Mouse (Mus musculus) heart, embryonic 15.5 days (tissue): ENCODE measurements around the gene Adamts17. TPM values are rescaled to one million over a fixed set of nuclear protein-coding genes. Genes with fewer than 3 reads are reported as not detected.

Experiments used
- ATAC-seq: fragments of 200-750 bp; cut with Nextera tagmentation; replicated peaks from 2 replicates; pipeline ENCODE4 v1.8.0; 2017; ENCODE audit warnings: low read depth, moderate TSS enrichment; ENCODE audit not compliant: insufficient number of reproducible peaks, insufficient read depth, low FRiP score
- H3K27ac ChIP-seq: fragments of 300-500 bp; sonication (generic); 2 replicates; pipeline ENCODE4 v1.5.1; 2015; ENCODE audit warnings: mild to moderate bottlenecking, inconsistent platforms
- H3K27me3 ChIP-seq: fragments of 300-500 bp; sonication (generic); 2 replicates; pipeline ENCODE4 v1.6.1; 2015; ENCODE audit warnings: inconsistent platforms
- H3K36me3 ChIP-seq: fragments of 300-500 bp; sonication (generic); 2 replicates; pipeline ENCODE4 v1.6.1; 2015; ENCODE audit warnings: mild to moderate bottlenecking, inconsistent platforms
- H3K4me1 ChIP-seq: fragments of 300-500 bp; sonication (generic); replicated peaks from 2 replicates; pipeline ENCODE4 v1.6.1; 2015; ENCODE audit warnings: inconsistent platforms
- H3K4me2 ChIP-seq: fragments of 300-500 bp; sonication (generic); 2 replicates; pipeline ENCODE4 v1.6.1; 2015; ENCODE audit warnings: inconsistent platforms, mild to moderate bottlenecking, moderate library complexity
- H3K4me3 ChIP-seq: fragments of 300-500 bp; sonication (generic); 2 replicates; pipeline ENCODE4 v1.5.1; 2015; ENCODE audit warnings: mild to moderate bottlenecking, inconsistent platforms
- H3K9ac ChIP-seq: fragments of 300-500 bp; sonication (generic); 2 replicates; pipeline ENCODE4 v1.6.1; 2015; ENCODE audit warnings: mild to moderate bottlenecking, inconsistent platforms
- H3K9me3 ChIP-seq: fragments of 300-500 bp; sonication (generic); replicated peaks from 2 replicates; pipeline ENCODE4 v1.6.1; 2016; ENCODE audit warnings: inconsistent platforms
- WGBS: fragments of 180-500 bp; shearing (Covaris S2); methylation state at CpG from one replicate; pipeline ENCODE4 v1.1.7; 2015; ENCODE audit warnings: mixed read lengths; 5-methylcytosine and 5-hydroxymethylcytosine counted together
- polyA plus RNA-seq: library from polyadenylated mRNA; unstranded; fragments of >200 nt; fragmentation: Nextera tagmentation; extraction: Ambion mirVana; gene quantifications from 2 replicates; pipeline ENCODE4 v1.2.1, GENCODE M21; 2015

The Adamts17 gene
- polyA plus RNA-seq, 1 experiment from 2014 or later = 5.1 TPM

GRCm38 (mm10) chr7:66933251-66933650 lies 93.7 kb downstream of the Adamts17 start:
- Histone ChIP-seq H3K4me3 (no peak overlapping the region), H3K9me3 (no peaks in the 10 kb centered on the region), H3K36me3 (no peaks in the 10 kb centered on the region), H3K4me2 (no peak overlapping the region), H3K27ac (peak overlapping the region; percentile 81), H3K27me3 (no peaks in the 10 kb centered on the region), H3K4me1 (peaks cover 73% of the 10 kb centered on the region), H3K9ac (no peak overlapping the region)
- peak; percentile 24; the same call in 1 of the 2 replicates for ATAC-seq
- 19% methylated on average over 4 of the region's 4 CpGs for WGBS

GRCm38 (mm10) chr7:66934062-66934461 lies 94.5 kb downstream of the Adamts17 start:
- Histone ChIP-seq H3K36me3 (no peaks in the 10 kb centered on the region), H3K27me3 (no peaks in the 10 kb centered on the region), H3K4me1 (peaks cover 75% of the 10 kb centered on the region), H3K27ac (peak overlapping the region; percentile 81), H3K4me3 (no peak overlapping the region), H3K4me2 (no peak overlapping the region), H3K9ac (no peak overlapping the region), H3K9me3 (no peaks in the 10 kb centered on the region)
- ATAC-seq = no peak
- WGBS = 17% methylated on average over 6 of the region's 6 CpGs

- Histone ChIP-seq H3K4me2 (no peak overlapping the region), H3K9ac (no peak overlapping the region), H3K27me3 (no peaks in the 10 kb centered on the region), H3K9me3 (no peaks in the 10 kb centered on the region), H3K4me3 (no peak overlapping the region), H3K27ac (no peak overlapping the region), H3K36me3 (no peaks in the 10 kb centered on the region), H3K4me1 (peaks cover 67% of the 10 kb centered on the region)
- no peak for ATAC-seq
- WGBS = 83% methylated on average over 6 of the region's 6 CpGs
These were observed 95.5 kb downstream of the Adamts17 start for GRCm38 (mm10) chr7:66935041-66935440.

- H3K9me3 ChIP-seq = no peaks in the 10 kb centered on the region
- ATAC-seq = peak; percentile 58
- H3K27me3 ChIP-seq = no peaks in the 10 kb centered on the region
- 39% methylated on average over 8 of the region's 8 CpGs for WGBS
- no peak overlapping the region for H3K9ac ChIP-seq
- no peak overlapping the region for H3K4me2 ChIP-seq
- peak overlapping the region; percentile 48 for H3K27ac ChIP-seq
- no peaks in the 10 kb centered on the region for H3K36me3 ChIP-seq
- H3K4me3 ChIP-seq = no peak overlapping the region
- peaks cover 67% of the 10 kb centered on the region for H3K4me1 ChIP-seq
These were observed 96.7 kb downstream of the Adamts17 start for GRCm38 (mm10) chr7:66936042-66936755.

- no peak for ATAC-seq
- peaks cover 67% of the 10 kb centered on the region for H3K4me1 ChIP-seq
These were observed 97.4 kb downstream of the Adamts17 start for GRCm38 (mm10) chr7:66936911-66937310.

GRCm38 (mm10) chr7:66938988-66939783 lies 99.7 kb downstream of the Adamts17 start:
- H3K27me3 ChIP-seq = no peaks in the 10 kb centered on the region
- ATAC-seq = no peak
- no peaks in the 10 kb centered on the region for H3K36me3 ChIP-seq
- H3K9ac ChIP-seq = no peak overlapping the region
- peaks cover 48% of the 10 kb centered on the region for H3K4me1 ChIP-seq
- no peak overlapping the region for H3K4me3 ChIP-seq
- no peak overlapping the region for H3K4me2 ChIP-seq
- no peak overlapping the region for H3K27ac ChIP-seq
- no peaks in the 10 kb centered on the region for H3K9me3 ChIP-seq
- 76% methylated on average over 13 of the region's 13 CpGs for WGBS

More at GRCm38 (mm10) chr7:66936911-66937310, 97.4 kb downstream of the Adamts17 start:
- Histone ChIP-seq H3K4me3 (no peak overlapping the region), H3K27ac (no peak overlapping the region), H3K9me3 (no peaks in the 10 kb centered on the region), H3K27me3 (no peaks in the 10 kb centered on the region), H3K4me2 (no peak overlapping the region), H3K9ac (no peak overlapping the region), H3K36me3 (no peaks in the 10 kb centered on the region)
- 83% methylated on average over 2 of the region's 2 CpGs for WGBS

GRCm38 (mm10) chr7:66940761-66941160 lies 101.2 kb downstream of the Adamts17 start:
- H3K4me3 ChIP-seq = no peak overlapping the region
- no peaks in the 10 kb centered on the region for H3K36me3 ChIP-seq
- H3K27me3 ChIP-seq = no peaks in the 10 kb centered on the region
- no peaks in the 10 kb centered on the region for H3K9me3 ChIP-seq
- H3K9ac ChIP-seq = no peak overlapping the region
- ATAC-seq = no peak
- no peak overlapping the region for H3K27ac ChIP-seq
- H3K4me2 ChIP-seq = no peak overlapping the region
- peaks cover 32% of the 10 kb centered on the region for H3K4me1 ChIP-seq
- WGBS = 65% methylated on average over 4 of the region's 4 CpGs

- Histone ChIP-seq H3K27ac (no peak overlapping the region), H3K4me2 (no peak overlapping the region), H3K9ac (no peak overlapping the region), H3K27me3 (no peaks in the 10 kb centered on the region), H3K36me3 (no peaks in the 10 kb centered on the region), H3K4me3 (no peak overlapping the region), H3K4me1 (peaks cover 3% of the 10 kb centered on the region), H3K9me3 (no peaks in the 10 kb centered on the region)
- WGBS = 95% methylated on average over 3 of the region's 3 CpGs
- no peak for ATAC-seq
These were observed 109.5 kb downstream of the Adamts17 start for GRCm38 (mm10) chr7:66949006-66949405.

- Histone ChIP-seq H3K27ac (no peak overlapping the region), H3K27me3 (no peaks in the 10 kb centered on the region), H3K4me1 (peaks cover 32% of the 10 kb centered on the region), H3K9ac (no peak overlapping the region), H3K4me2 (no peak overlapping the region), H3K4me3 (no peak overlapping the region), H3K9me3 (no peaks in the 10 kb centered on the region), H3K36me3 (no peaks in the 10 kb centered on the region)
- ATAC-seq = no peak
- 95% methylated on average over 3 of the region's 3 CpGs for WGBS
These were observed 113.4 kb downstream of the Adamts17 start for GRCm38 (mm10) chr7:66952921-66953320.

GRCm38 (mm10) chr7:66954073-66954472 lies 114.5 kb downstream of the Adamts17 start:
- Histone ChIP-seq H3K9me3 (no peaks in the 10 kb centered on the region), H3K9ac (no peak overlapping the region), H3K36me3 (no peaks in the 10 kb centered on the region), H3K27ac (peak overlapping the region; percentile 87), H3K4me2 (no peak overlapping the region), H3K4me3 (no peak overlapping the region), H3K27me3 (no peaks in the 10 kb centered on the region), H3K4me1 (peaks cover 32% of the 10 kb centered on the region)
- ATAC-seq = no peak
- WGBS = 37% methylated on average over 8 of the region's 8 CpGs

GRCm38 (mm10) chr7:66954723-66955122 lies 115.2 kb downstream of the Adamts17 start:
- peak overlapping the region; percentile 87 for H3K27ac ChIP-seq
- no peak for ATAC-seq

More at GRCm38 (mm10) chr7:66954723-66955122, 115.2 kb downstream of the Adamts17 start:
- H3K27me3 ChIP-seq = no peaks in the 10 kb centered on the region
- H3K9me3 ChIP-seq = no peaks in the 10 kb centered on the region
- whole genome bisulfite sequencing = 82% methylated on average over 5 of the region's 5 CpGs
- no peaks in the 10 kb centered on the region for H3K36me3 ChIP-seq
- H3K9ac ChIP-seq = no peak overlapping the region
- peaks cover 32% of the 10 kb centered on the region for H3K4me1 ChIP-seq
- H3K4me2 ChIP-seq = no peak overlapping the region
- H3K4me3 ChIP-seq = no peak overlapping the region
